Mouse (Mus musculus): ENCODE measurements around the gene Frg2f1. TPM values are rescaled to one million over a fixed set of nuclear protein-coding genes. Genes with fewer than 3 reads are reported as not detected.

The Frg2f1 gene
- total RNA-seq, 2 experiments from 2014 or later, result 25.5 to 25.7 TPM

GRCm38 (mm10) chr4:119535103-119535502 lies 4.2 kb downstream of the Frg2f1 start:
- no peak for TF ChIP-seq CTCF (conservative IDR thresholded peaks at IDR 0.05)
- H3K27ac ChIP-seq, result peak overlapping the region; percentile 46; the same call in 1 of the 2 replicates
- DNase-seq (ENCODE audit: low spot score in 2 of 2), result no peak
- H3K4me3 ChIP-seq, result no peak overlapping the region

- TF ChIP-seq CTCF (conservative IDR thresholded peaks at IDR 0.05), result peak; percentile 78
- no peak for DNase-seq (ENCODE audit: low spot score in 2 of 2)
- H3K4me3 ChIP-seq, result no peak overlapping the region
- no peak overlapping the region for H3K27ac ChIP-seq
Observed at GRCm38 (mm10) chr4:119531813-119532212, 7.5 kb downstream of the Frg2f1 start.

- TF ChIP-seq CTCF (conservative IDR thresholded peaks at IDR 0.05), result no peak
- Histone ChIP-seq H3K4me3 (no peak overlapping the region), H3K27ac (no peak overlapping the region)
- no peak for DNase-seq (ENCODE audit: low spot score in 2 of 2)
Observed at GRCm38 (mm10) chr4:119526329-119526845, 12.9 kb downstream of the Frg2f1 start.

GRCm38 (mm10) chr4:119524466-119524865 lies 14.9 kb downstream of the Frg2f1 start:
- no peak overlapping the region for H3K4me3 ChIP-seq
- DNase-seq (ENCODE audit: low spot score in 2 of 2), result no peak
- TF ChIP-seq CTCF (conservative IDR thresholded peaks at IDR 0.05), result no peak
- H3K27ac ChIP-seq, result peak overlapping the region; percentile 90

- peak overlapping the region; percentile 90 for H3K27ac ChIP-seq
- TF ChIP-seq CTCF (conservative IDR thresholded peaks at IDR 0.05), result no peak
- H3K4me3 ChIP-seq, result no peak overlapping the region
- peak in 1 of 2 experiments; percentile 68 for DNase-seq (ENCODE audit: low spot score in 2 of 2)
Observed at GRCm38 (mm10) chr4:119524010-119524409, 15.3 kb downstream of the Frg2f1 start.

- Histone ChIP-seq H3K4me3 (no peak overlapping the region), H3K27ac (peak overlapping the region; percentile 90)
- DNase-seq (ENCODE audit: low spot score in 2 of 2), result no peak
- no peak for TF ChIP-seq CTCF (conservative IDR thresholded peaks at IDR 0.05)
Observed at GRCm38 (mm10) chr4:119523575-119523974, 15.8 kb downstream of the Frg2f1 start.

GRCm38 (mm10) chr4:119512731-119513141 lies 26.6 kb downstream of the Frg2f1 start:
- H3K4me3 ChIP-seq, result no peak overlapping the region
- no peak for DNase-seq (ENCODE audit: low spot score in 2 of 2)

GRCm38 (mm10) chr4:119511591-119511990 lies 27.7 kb downstream of the Frg2f1 start:
- Histone ChIP-seq H3K4me3 (no peak overlapping the region), H3K27ac (no peak overlapping the region)
- peak; percentile 39 for TF ChIP-seq CTCF (conservative IDR thresholded peaks at IDR 0.05)
- no peak for DNase-seq (ENCODE audit: low spot score in 2 of 2)

More at GRCm38 (mm10) chr4:119512731-119513141, 26.6 kb downstream of the Frg2f1 start:
- TF ChIP-seq CTCF (conservative IDR thresholded peaks at IDR 0.05), result no peak
- H3K27ac ChIP-seq, result no peak overlapping the region

GRCm38 (mm10) chr4:119498319-119498848 lies 40.9 kb downstream of the Frg2f1 start:
- no peak for DNase-seq (ENCODE audit: low spot score in 2 of 2)
- no peak for TF ChIP-seq CTCF (conservative IDR thresholded peaks at IDR 0.05)
- Histone ChIP-seq H3K27ac (no peak overlapping the region), H3K4me3 (no peak overlapping the region)

GRCm38 (mm10) chr4:119492933-119493327 lies 46.4 kb downstream of the Frg2f1 start:
- TF ChIP-seq CTCF (conservative IDR thresholded peaks at IDR 0.05), result no peak
- Histone ChIP-seq H3K27ac (peak overlapping the region; percentile 88), H3K4me3 (peak overlapping the region; percentile 74)
- DNase-seq (ENCODE audit: low spot score in 2 of 2), result no peak

- peak; percentile 48 to 62 for DNase-seq (ENCODE audit: low spot score in 2 of 2)
- Histone ChIP-seq H3K4me3 (peak within 1 kb of the TSS; percentile 74), H3K27ac (peak within 1 kb of the TSS; percentile 88)
- TF ChIP-seq CTCF (conservative IDR thresholded peaks at IDR 0.05), result no peak
Observed at GRCm38 (mm10) chr4:119492291-119492932, 46.9 kb downstream of the Frg2f1 start, which contains the start of gene Rimkla. Gene Rimkla (minus strand): TSS chr4:119492628.

GRCm38 (mm10) chr4:119490806-119491205 lies 48.5 kb downstream of the Frg2f1 start:
- DNase-seq (ENCODE audit: low spot score in 2 of 2), result peak in 1 of 2 experiments; percentile 50
- no peak overlapping the region for H3K27ac ChIP-seq
- peak; percentile 78 for TF ChIP-seq CTCF (conservative IDR thresholded peaks at IDR 0.05)
- H3K4me3 ChIP-seq, result no peak overlapping the region

GRCm38 (mm10) chr4:119489666-119490065 lies 49.7 kb downstream of the Frg2f1 start:
- TF ChIP-seq CTCF (conservative IDR thresholded peaks at IDR 0.05), result no peak
- Histone ChIP-seq H3K4me3 (no peak overlapping the region), H3K27ac (no peak overlapping the region)
- DNase-seq (ENCODE audit: low spot score in 2 of 2), result peak in 1 of 2 experiments; percentile 17

GRCm38 (mm10) chr4:119484882-119485281 lies 54.4 kb downstream of the Frg2f1 start:
- H3K4me3 ChIP-seq, result no peak overlapping the region
- TF ChIP-seq CTCF (conservative IDR thresholded peaks at IDR 0.05), result no peak
- no peak overlapping the region for H3K27ac ChIP-seq
- no peak for DNase-seq (ENCODE audit: low spot score in 2 of 2)

Data from layer of hippocampus, adult 2 months (tissue).